17 mouse cellular contexts compared by ENCODE assay signal in the genomic region with DNA sequence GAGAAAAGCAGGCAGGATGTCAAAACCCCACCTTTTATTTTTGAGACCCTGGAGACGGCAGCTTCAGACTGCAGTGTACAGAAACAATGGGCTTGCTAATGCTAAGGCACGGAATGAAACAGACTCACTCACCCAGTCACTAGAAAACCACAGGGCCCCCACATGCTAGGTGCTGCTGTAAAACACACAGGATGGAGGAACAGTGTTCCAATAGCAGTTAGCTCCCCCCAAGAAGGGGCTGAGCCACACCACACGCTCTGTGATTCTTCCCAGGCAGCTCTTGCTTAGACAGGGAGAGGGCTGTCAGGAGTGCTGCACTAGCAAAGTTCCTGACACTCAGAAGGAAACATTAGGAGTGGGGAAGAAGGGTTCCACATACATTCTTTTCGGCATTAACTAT.
A peak's percentile ranks its signal among the peaks of the same experiment; 100 is the strongest.
DNase-seq lines count a peak whose midpoint lies in the region; ATAC-seq and TF ChIP-seq lines count a peak whose summit lies in the region.
"Had no signal": no experiment of that assay in that cellular context is flagged by ENCODE, and none has a peak within 500 bp of the region (broad histone marks: within the 10 kb centered on the region; RNA-seq: fewer than 3 reads in every experiment).

No protein-coding gene starts in this region.

- H3K4me2 ChIP-seq in intestine, embryonic 14.5 days (ENCODE audit: low read length): no peak overlapping the region
- H3K4me2 ChIP-seq in intestine, embryonic 15.5 days (replicated peaks): no peak overlapping the region
- H3K4me2 ChIP-seq in forebrain, embryonic 15.5 days (replicated peaks): peak overlapping the region; percentile 25; the same call in 1 of the 2 replicates
- peak overlapping the region; percentile 47 for H3K4me2 ChIP-seq in hindbrain, postnatal 0 days (ENCODE audit: low read depth, low read length)
- H3K4me2 ChIP-seq in neural tube, embryonic 13.5 days: peak overlapping the region; percentile 8; the same call in 1 of the 2 replicates
- H3K4me2 ChIP-seq: heart, embryonic 12.5 days; limb, embryonic 12.5 days had no signal

- no peak overlapping the region for H3K9ac ChIP-seq in intestine, embryonic 14.5 days (ENCODE audit: low read length)
- no peak overlapping the region for H3K9ac ChIP-seq in intestine, embryonic 15.5 days
- no peak overlapping the region; the same call in 1 of the 2 replicates for H3K9ac ChIP-seq in forebrain, embryonic 15.5 days (replicated peaks)
- H3K9ac ChIP-seq in hindbrain, postnatal 0 days (replicated peaks; ENCODE audit: low read length): peak overlapping the region; percentile 45
- peak overlapping the region; percentile 51 for H3K9ac ChIP-seq in neural tube, embryonic 13.5 days
- H3K9ac ChIP-seq: heart, embryonic 12.5 days; limb, embryonic 12.5 days had no signal

- TF ChIP-seq CTCF in hindbrain, postnatal 0 days (IDR thresholded peaks at IDR 0.05; ENCODE audit: low read depth): no peak
- TF ChIP-seq CTCF in cerebellum, adult 2 months (IDR thresholded peaks at IDR 0.05; ENCODE audit: borderline replicate concordance, insufficient read depth, low read depth, low read length): no peak

- H3K4me1 ChIP-seq in intestine, embryonic 14.5 days (replicated peaks; ENCODE audit: control insufficient read depth, insufficient read depth, low read length): no peaks in the 10 kb centered on the region
- H3K4me1 ChIP-seq in intestine, embryonic 15.5 days (replicated peaks): no peaks in the 10 kb centered on the region
- H3K4me1 ChIP-seq in forebrain, embryonic 15.5 days: peaks cover 5% of the 10 kb centered on the region; the same call in 1 of the 2 replicates
- 0 out of 2 replicates have a peak, but pooled peaks cover 8% of the 10 kb centered on the region for H3K4me1 ChIP-seq in hindbrain, postnatal 0 days (ENCODE audit: insufficient read depth, low read length)
- peaks cover 32% of the 10 kb centered on the region for H3K4me1 ChIP-seq in neural tube, embryonic 13.5 days (replicated peaks)
- no peaks in the 10 kb centered on the region for H3K4me1 ChIP-seq in cerebellum, adult 2 months (ENCODE audit: control insufficient read depth, insufficient read depth, low read length)
- H3K4me1 ChIP-seq: heart, embryonic 12.5 days; limb, embryonic 12.5 days had no signal

- H3K4me3 ChIP-seq in intestine, embryonic 14.5 days (ENCODE audit: low read depth, low read length): no peak overlapping the region
- no peak overlapping the region for H3K4me3 ChIP-seq in intestine, embryonic 15.5 days (replicated peaks)
- peak overlapping the region; percentile 8; the same call in 1 of the 2 replicates for H3K4me3 ChIP-seq in forebrain, embryonic 15.5 days
- H3K4me3 ChIP-seq in hindbrain, postnatal 0 days (ENCODE audit: low read length): peak overlapping the region; percentile 29
- no peak overlapping the region for H3K4me3 ChIP-seq in neural tube, embryonic 13.5 days
- H3K4me3 ChIP-seq in cerebellum, adult 2 months (replicated peaks; ENCODE audit: insufficient read depth, low read depth, low read length): no peak overlapping the region
- H3K4me3 ChIP-seq: heart, embryonic 12.5 days; limb, embryonic 12.5 days had no signal

- H3K27me3 ChIP-seq in intestine, embryonic 14.5 days (replicated peaks; ENCODE audit: control insufficient read depth, insufficient read depth, low read length): no peaks in the 10 kb centered on the region
- no peaks in the 10 kb centered on the region for H3K27me3 ChIP-seq in intestine, embryonic 15.5 days (replicated peaks)
- no peaks in the 10 kb centered on the region for H3K27me3 ChIP-seq in forebrain, embryonic 15.5 days
- H3K27me3 ChIP-seq in hindbrain, postnatal 0 days (ENCODE audit: insufficient read depth, low read length): no peaks in the 10 kb centered on the region
- H3K27me3 ChIP-seq in neural tube, embryonic 13.5 days: no peaks in the 10 kb centered on the region
- no peaks in the 10 kb centered on the region for H3K27me3 ChIP-seq in cerebellum, adult 2 months (ENCODE audit: control insufficient read depth, insufficient read depth, low read length)
- H3K27me3 ChIP-seq: heart, embryonic 12.5 days; limb, embryonic 12.5 days had no signal

- no peak for ATAC-seq in intestine, embryonic 14.5 days (replicated peaks; ENCODE audit: low FRiP score, low TSS enrichment, low read depth)
- ATAC-seq in intestine, embryonic 15.5 days: no peak
- ATAC-seq in forebrain, embryonic 15.5 days (replicated peaks): 0 out of 2 replicates have a peak, but pooled peaks have one; percentile 55
- 0 out of 2 replicates have a peak, but pooled peaks have one; percentile 63 for ATAC-seq in hindbrain, postnatal 0 days
- ATAC-seq in neural tube, embryonic 13.5 days (ENCODE audit: low read depth): no peak

- 67% methylated on average over 4 of the region's 4 CpGs for WGBS in intestine, embryonic 14.5 days
- WGBS in intestine, embryonic 15.5 days: 67% methylated on average over 4 of the region's 4 CpGs
- 21% methylated on average over 4 of the region's 4 CpGs for WGBS in forebrain, embryonic 15.5 days
- WGBS in hindbrain, postnatal 0 days: 32% methylated on average over 4 of the region's 4 CpGs
- 28% methylated on average over 4 of the region's 4 CpGs for WGBS in neural tube, embryonic 13.5 days
- WGBS in cerebellum, adult 2 months: 60% methylated on average over 4 of the region's 4 CpGs

- TF ChIP-seq POLR2A in cerebellum, adult 2 months (IDR thresholded peaks at IDR 0.05; ENCODE audit: borderline replicate concordance, insufficient read depth, low read length): no peak

- H3K9me3 ChIP-seq in intestine, embryonic 14.5 days (ENCODE audit: control insufficient read depth, low read length): no peaks in the 10 kb centered on the region
- no peaks in the 10 kb centered on the region for H3K9me3 ChIP-seq in intestine, embryonic 15.5 days
- H3K9me3 ChIP-seq in forebrain, embryonic 15.5 days: no peaks in the 10 kb centered on the region
- H3K9me3 ChIP-seq in hindbrain, postnatal 0 days (ENCODE audit: low read length): no peaks in the 10 kb centered on the region
- no peaks in the 10 kb centered on the region for H3K9me3 ChIP-seq in neural tube, embryonic 13.5 days
- H3K9me3 ChIP-seq: heart, embryonic 12.5 days; limb, embryonic 12.5 days had no signal

- peak; percentile 43 for DNase-seq in intestine, embryonic 14.5 days (ENCODE audit: low spot score)
- DNase-seq in hindbrain, postnatal 0 days (ENCODE audit: low spot score): peak; percentile 54
- no peak for DNase-seq in urinary bladder, postnatal 14 days (ENCODE audit: low spot score)
- DNase-seq in T-cell, adult 2 months (ENCODE audit: low spot score): no peak
- DNase-seq in cerebellum, adult 2 months: no peak
- DNase-seq: adrenal gland, postnatal 10 days; cerebellum, adult 11 months; gastrocnemius, postnatal 10 days; heart, postnatal 4 days; kidney, adult 8-10 months; kidney, postnatal 4 days; lung, postnatal 4 days had no signal

- no peak overlapping the region for H3K27ac ChIP-seq in intestine, embryonic 14.5 days (ENCODE audit: low read depth)
- H3K27ac ChIP-seq in intestine, embryonic 15.5 days: no peak overlapping the region
- H3K27ac ChIP-seq in forebrain, embryonic 15.5 days (replicated peaks): no peak overlapping the region
- peak overlapping the region; percentile 54; the same call in 1 of the 2 replicates for H3K27ac ChIP-seq in hindbrain, postnatal 0 days
- H3K27ac ChIP-seq in neural tube, embryonic 13.5 days (replicated peaks): 0 out of 2 replicates have a peak overlapping the region, but pooled peaks have one; percentile 15
- no peak overlapping the region for H3K27ac ChIP-seq in cerebellum, adult 2 months (ENCODE audit: insufficient read depth, low read length)
- H3K27ac ChIP-seq: limb, embryonic 12.5 days had no signal

- no peaks in the 10 kb centered on the region for H3K36me3 ChIP-seq in intestine, embryonic 14.5 days (ENCODE audit: control insufficient read depth, insufficient read depth, low read length)
- H3K36me3 ChIP-seq in intestine, embryonic 15.5 days: no peaks in the 10 kb centered on the region
- no peaks in the 10 kb centered on the region for H3K36me3 ChIP-seq in forebrain, embryonic 15.5 days
- H3K36me3 ChIP-seq in hindbrain, postnatal 0 days (ENCODE audit: insufficient read depth, low read length): no peaks in the 10 kb centered on the region
- H3K36me3 ChIP-seq in neural tube, embryonic 13.5 days: no peaks in the 10 kb centered on the region
- H3K36me3 ChIP-seq: heart, embryonic 12.5 days; limb, embryonic 12.5 days had no signal

Comparison
In these comparisons a context has a peak if more than half of its experiments do, and no peak if none do; other contexts are left out.
1. ATAC-seq: peak in forebrain, embryonic 15.5 days (single experiment) and hindbrain, postnatal 0 days (single experiment); none in intestine, embryonic 14.5 days (single experiment), intestine, embryonic 15.5 days (single experiment) and neural tube, embryonic 13.5 days (single experiment).
2. DNase-seq: peak in intestine, embryonic 14.5 days (single experiment) and hindbrain, postnatal 0 days (single experiment); none in urinary bladder, postnatal 14 days (single experiment), T-cell, adult 2 months (single experiment) and cerebellum, adult 2 months (0 of 2).
3. H3K27ac ChIP-seq: peak in hindbrain, postnatal 0 days (single experiment) and neural tube, embryonic 13.5 days (single experiment); none in intestine, embryonic 14.5 days (single experiment), intestine, embryonic 15.5 days (single experiment), forebrain, embryonic 15.5 days (single experiment) and cerebellum, adult 2 months (single experiment).
4. H3K4me2 ChIP-seq: peak in forebrain, embryonic 15.5 days (single experiment), hindbrain, postnatal 0 days (single experiment) and neural tube, embryonic 13.5 days (single experiment); none in intestine, embryonic 14.5 days (single experiment) and intestine, embryonic 15.5 days (single experiment).
5. H3K4me3 ChIP-seq: peak in forebrain, embryonic 15.5 days (single experiment) and hindbrain, postnatal 0 days (single experiment); none in intestine, embryonic 14.5 days (single experiment), intestine, embryonic 15.5 days (single experiment), neural tube, embryonic 13.5 days (single experiment) and cerebellum, adult 2 months (single experiment).
6. H3K9ac ChIP-seq: peak in hindbrain, postnatal 0 days (single experiment) and neural tube, embryonic 13.5 days (single experiment); none in intestine, embryonic 14.5 days (single experiment), intestine, embryonic 15.5 days (single experiment) and forebrain, embryonic 15.5 days (single experiment).